Mouse (Mus musculus) kidney, embryonic 16.5 days (tissue): Measurements from ENCODE around the gene Rpl35a. TPM values are rescaled to one million over a fixed set of nuclear protein-coding genes. Genes with fewer than 3 reads are reported as not detected.
A peak's percentile ranks its signal among the peaks of the same experiment; 100 is the strongest.

ENCODE experiments used
- ATAC-seq: fragments of 200-750 bp; cut with Nextera tagmentation; 2 replicates; pipeline ENCODE4 v1.8.0; 2017; ENCODE audit warnings: moderate TSS enrichment; ENCODE audit not compliant: low FRiP score, low TSS enrichment
- H3K27ac ChIP-seq: fragments of 300-500 bp; sonication (generic); 2 replicates; pipeline ENCODE4 v1.5.1; 2014; ENCODE audit warnings: low read length
- H3K27me3 ChIP-seq: fragments of 300-500 bp; sonication (generic); 2 replicates; pipeline ENCODE4 v1.6.1; 2014; ENCODE audit warnings: low read length, control low read depth, mixed read lengths; ENCODE audit not compliant: insufficient read depth
- H3K36me3 ChIP-seq: fragments of 300-500 bp; sonication (generic); 2 replicates; pipeline ENCODE4 v1.6.1; 2014; ENCODE audit warnings: low read length, control low read depth, mixed read lengths; ENCODE audit not compliant: insufficient read depth
- H3K4me1 ChIP-seq: fragments of 300-500 bp; sonication (generic); 2 replicates; pipeline ENCODE4 v1.6.1; 2014; ENCODE audit warnings: low read length, control low read depth, mixed read lengths; ENCODE audit not compliant: insufficient read depth
- H3K4me2 ChIP-seq: fragments of 300-500 bp; sonication (generic); replicated peaks from 2 replicates; pipeline ENCODE4 v1.6.1; 2014; ENCODE audit warnings: low read depth, low read length
- H3K4me3 ChIP-seq: fragments of 300-500 bp; sonication (generic); 2 replicates; pipeline ENCODE4 v1.5.1; 2014; ENCODE audit warnings: mild to moderate bottlenecking, low read length
- H3K9ac ChIP-seq: fragments of 300-500 bp; sonication (generic); replicated peaks from 2 replicates; pipeline ENCODE4 v1.6.1; 2014; ENCODE audit warnings: low read length
- H3K9me3 ChIP-seq: fragments of 300-500 bp; sonication (generic); 2 replicates; pipeline ENCODE4 v1.6.1; 2016; ENCODE audit warnings: low read length, control low read depth
- WGBS: fragments of 180-500 bp; shearing (Covaris S2); extraction: QIAGEN DNeasy Blood & Tissue Kit; methylation state at CpG from one replicate; pipeline ENCODE4 v1.1.7; 2014; 5-methylcytosine and 5-hydroxymethylcytosine counted together
- polyA plus RNA-seq: library from polyadenylated mRNA; unstranded; fragments of >200 nt; fragmentation: Nextera tagmentation; extraction: Ambion mirVana; gene quantifications from 2 replicates; pipeline ENCODE4 v1.2.1, GENCODE M21; 2015

The Rpl35a gene
- polyA plus RNA-seq, 1 experiment from 2014 or later = 849 TPM

- Histone ChIP-seq H3K27me3 (no peaks in the 10 kb centered on the region), H3K27ac (peak overlapping the region; percentile 87), H3K4me3 (peak overlapping the region; percentile 24), H3K36me3 (peaks cover 11% of the 10 kb centered on the region; the same call in 1 of the 2 replicates), H3K9ac (peak overlapping the region; percentile 55), H3K4me1 (0 out of 2 replicates have a peak, but pooled peaks cover 3% of the 10 kb centered on the region), H3K9me3 (no peaks in the 10 kb centered on the region), H3K4me2 (peak overlapping the region; percentile 46)
- peak; percentile 87 for ATAC-seq
- WGBS = 44% methylated on average over 21 of the region's 21 CpGs
These were observed 37.0 kb upstream of the Rpl35a start for GRCm38 (mm10) chr16:33019117-33019770.

- no peaks in the 10 kb centered on the region for H3K27me3 ChIP-seq
- 73% methylated on average over 3 of the region's 3 CpGs for WGBS
- 0 out of 2 replicates have a peak, but pooled peaks cover 2% of the 10 kb centered on the region for H3K36me3 ChIP-seq
- no peak overlapping the region for H3K9ac ChIP-seq
- H3K4me2 ChIP-seq = no peak overlapping the region
- no peak for ATAC-seq
- no peaks in the 10 kb centered on the region for H3K9me3 ChIP-seq
- H3K27ac ChIP-seq = no peak overlapping the region
- 0 out of 2 replicates have a peak, but pooled peaks cover 3% of the 10 kb centered on the region for H3K4me1 ChIP-seq
- H3K4me3 ChIP-seq = no peak overlapping the region
These were observed 34.9 kb upstream of the Rpl35a start for GRCm38 (mm10) chr16:33021381-33021780.

GRCm38 (mm10) chr16:33023750-33024149 lies 32.5 kb upstream of the Rpl35a start:
- no peak overlapping the region for H3K4me2 ChIP-seq
- no peaks in the 10 kb centered on the region for H3K36me3 ChIP-seq
- no peak overlapping the region for H3K4me3 ChIP-seq
- no peaks in the 10 kb centered on the region for H3K4me1 ChIP-seq
- WGBS = 5% methylated on average over 4 of the region's 4 CpGs
- 0 out of 2 replicates have a peak, but pooled peaks have one; percentile 60 for ATAC-seq
- H3K27ac ChIP-seq = no peak overlapping the region
- no peak overlapping the region for H3K9ac ChIP-seq
- no peaks in the 10 kb centered on the region for H3K9me3 ChIP-seq
- H3K27me3 ChIP-seq = no peaks in the 10 kb centered on the region

- ATAC-seq = no peak
- WGBS = 69% methylated on average over 8 of the region's 8 CpGs
- no peak overlapping the region for H3K27ac ChIP-seq
These were observed 31.7 kb upstream of the Rpl35a start for GRCm38 (mm10) chr16:33024456-33025104.

GRCm38 (mm10) chr16:33026357-33026756 lies 29.9 kb upstream of the Rpl35a start:
- 86% methylated on average over 7 of the region's 7 CpGs for WGBS
- no peaks in the 10 kb centered on the region for H3K9me3 ChIP-seq
- ATAC-seq = no peak

More at GRCm38 (mm10) chr16:33024456-33025104, 31.7 kb upstream of the Rpl35a start:
- Histone ChIP-seq H3K4me1 (no peaks in the 10 kb centered on the region), H3K4me2 (no peak overlapping the region), H3K36me3 (no peaks in the 10 kb centered on the region), H3K9ac (no peak overlapping the region), H3K27me3 (no peaks in the 10 kb centered on the region), H3K9me3 (no peaks in the 10 kb centered on the region), H3K4me3 (no peak overlapping the region)

GRCm38 (mm10) chr16:33036006-33036405 lies 20.2 kb upstream of the Rpl35a start:
- H3K27me3 ChIP-seq = no peaks in the 10 kb centered on the region
- H3K9ac ChIP-seq = no peak overlapping the region
- H3K4me2 ChIP-seq = no peak overlapping the region
- no peak overlapping the region for H3K27ac ChIP-seq
- no peaks in the 10 kb centered on the region for H3K9me3 ChIP-seq
- 28% methylated on average over 4 of the region's 4 CpGs for WGBS
- H3K4me1 ChIP-seq = no peaks in the 10 kb centered on the region
- H3K4me3 ChIP-seq = no peak overlapping the region
- no peak for ATAC-seq
- no peaks in the 10 kb centered on the region for H3K36me3 ChIP-seq

More at GRCm38 (mm10) chr16:33026357-33026756, 29.9 kb upstream of the Rpl35a start:
- H3K27ac ChIP-seq = no peak overlapping the region
- H3K9ac ChIP-seq = no peak overlapping the region
- no peak overlapping the region for H3K4me3 ChIP-seq
- H3K36me3 ChIP-seq = no peaks in the 10 kb centered on the region
- H3K27me3 ChIP-seq = no peaks in the 10 kb centered on the region
- no peaks in the 10 kb centered on the region for H3K4me1 ChIP-seq
- H3K4me2 ChIP-seq = no peak overlapping the region

- 0 out of 2 replicates have a peak, but pooled peaks have one; percentile 46 for ATAC-seq
- H3K27me3 ChIP-seq = no peaks in the 10 kb centered on the region
- no peaks in the 10 kb centered on the region for H3K36me3 ChIP-seq
- WGBS = 74% methylated on average over 1 of the region's 1 CpGs
- H3K4me1 ChIP-seq = peaks cover 6% of the 10 kb centered on the region; the same call in 1 of the 2 replicates
- H3K9ac ChIP-seq = no peak overlapping the region
- 0 out of 2 replicates have a peak overlapping the region, but pooled peaks have one; percentile 20 for H3K27ac ChIP-seq
- no peaks in the 10 kb centered on the region for H3K9me3 ChIP-seq
- no peak overlapping the region for H3K4me3 ChIP-seq
- H3K4me2 ChIP-seq = no peak overlapping the region
These were observed 13.6 kb upstream of the Rpl35a start for GRCm38 (mm10) chr16:33042682-33043081.

GRCm38 (mm10) chr16:33043268-33043667 lies 13.0 kb upstream of the Rpl35a start:
- no peaks in the 10 kb centered on the region for H3K9me3 ChIP-seq
- WGBS = 67% methylated on average over 2 of the region's 2 CpGs
- peaks cover 6% of the 10 kb centered on the region; the same call in 1 of the 2 replicates for H3K4me1 ChIP-seq
- H3K36me3 ChIP-seq = no peaks in the 10 kb centered on the region
- no peak overlapping the region for H3K27ac ChIP-seq
- no peak overlapping the region for H3K4me2 ChIP-seq
- H3K9ac ChIP-seq = no peak overlapping the region
- no peaks in the 10 kb centered on the region for H3K27me3 ChIP-seq
- no peak; the same call in 1 of the 2 replicates for ATAC-seq
- no peak overlapping the region for H3K4me3 ChIP-seq

GRCm38 (mm10) chr16:33048004-33048403 lies 8.2 kb upstream of the Rpl35a start:
- H3K27ac ChIP-seq = no peak overlapping the region
- H3K9ac ChIP-seq = no peak overlapping the region
- H3K4me1 ChIP-seq = no peaks in the 10 kb centered on the region
- no peaks in the 10 kb centered on the region for H3K36me3 ChIP-seq
- H3K4me3 ChIP-seq = no peak overlapping the region
- ATAC-seq = no peak
- no peaks in the 10 kb centered on the region for H3K9me3 ChIP-seq
- H3K4me2 ChIP-seq = no peak overlapping the region
- H3K27me3 ChIP-seq = no peaks in the 10 kb centered on the region
- 93% methylated on average over 1 of the region's 1 CpGs for WGBS

GRCm38 (mm10) chr16:33048686-33049085 lies 7.6 kb upstream of the Rpl35a start:
- no peak overlapping the region for H3K9ac ChIP-seq
- H3K36me3 ChIP-seq = no peaks in the 10 kb centered on the region
- H3K27ac ChIP-seq = no peak overlapping the region
- no peak for ATAC-seq
- no peaks in the 10 kb centered on the region for H3K27me3 ChIP-seq
- H3K4me3 ChIP-seq = no peak overlapping the region
- no peaks in the 10 kb centered on the region for H3K9me3 ChIP-seq
- WGBS = 78% methylated on average over 2 of the region's 2 CpGs
- H3K4me2 ChIP-seq = no peak overlapping the region
- H3K4me1 ChIP-seq = no peaks in the 10 kb centered on the region
